Mouse (Mus musculus) liver, embryonic 14.5 days (tissue): ENCODE measurements around the gene 4930451I11Rik.

ENCODE experiments used
- CTCF ChIP-seq: IDR thresholded peaks from 2 replicates; pipeline ENCODE4 v1.5.1; 2016; ENCODE audit warnings: antibody characterized with exemption, low read depth, control low read depth
- EP300 ChIP-seq: IDR thresholded peaks from 2 replicates; pipeline ENCODE4 v1.6.1; 2016; ENCODE audit warnings: antibody characterized with exemption, low read depth

GRCm38 (mm10) chr7:126792721-126793443, 38.6 kb downstream of the 4930451I11Rik start:
- no peak for TF ChIP-seq CTCF
- TF ChIP-seq EP300 = no peak
